Mouse (Mus musculus) activated CD4-positive, CD25-positive, alpha-beta regulatory T cell, adult 4 months (primary cell): ENCODE results near the gene Arih2. TPM values are rescaled to one million over a fixed set of nuclear protein-coding genes. Genes with fewer than 3 reads are reported as not detected.

Source experiments
- ATAC-seq: one replicate; pipeline ENCODE4 v1.8.0; 2017
- polyA plus RNA-seq, 2 experiments: library from polyadenylated mRNA; unstranded; fragments of 100-300 nt; shearing (Covaris generic); gene quantifications; one replicate each; pipeline ENCODE4 v1.2.1; 2017

Arih2 gene
- polyA plus RNA-seq, 2 experiments from 2014 or later: 44.6 to 46.2 TPM

DNA sequence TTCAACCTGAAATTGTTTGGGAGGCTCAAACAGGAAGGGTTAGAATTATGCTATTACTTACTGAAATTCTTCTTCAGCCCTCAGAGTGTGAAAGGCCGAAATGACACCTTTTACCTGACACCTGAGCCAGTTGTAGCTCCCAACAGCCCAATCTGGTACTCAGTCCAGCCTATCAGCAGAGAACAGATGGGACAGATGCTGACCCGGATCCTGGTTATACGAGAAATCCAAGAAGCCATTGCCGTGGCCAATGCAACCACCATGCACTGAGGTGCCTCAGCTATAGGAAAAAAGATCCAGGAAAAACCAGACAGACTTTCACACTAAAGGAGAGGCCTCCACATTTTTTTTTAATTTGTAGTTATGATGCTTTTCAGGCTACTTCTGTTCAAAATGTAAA is 90.0 kb downstream of the Arih2 start:
- no peak for ATAC-seq

Other genes with a start within 250 kb of the Arih2 start
- not detected for gene Ccdc36, start 220.9 kb downstream of the Arih2 start, polyA plus RNA-seq
- gene BC048562, start 212.9 kb downstream of the Arih2 start, polyA plus RNA-seq: not detected
- 10 to 100 TPM; 22.5 to 31.5 TPM for gene Ccdc71, start 188.9 kb downstream of the Arih2 start, polyA plus RNA-seq
- 1 to 10 TPM; 1.6 to 2.1 TPM for gene Klhdc8b, start 187.8 kb downstream of the Arih2 start, polyA plus RNA-seq
- gene Lamb2, start 169.7 kb downstream of the Arih2 start, polyA plus RNA-seq: under 1 TPM; 0.15 to 0.25 TPM
- gene Usp19, start 158.8 kb downstream of the Arih2 start, polyA plus RNA-seq: 10 to 100 TPM; 14.6 to 18.3 TPM
- gene Qars, start 141.7 kb downstream of the Arih2 start, polyA plus RNA-seq: 100 to 1,000 TPM; 131 to 141 TPM
- 10 to 100 TPM; 71.0 to 77.8 TPM for gene Qrich1, start 132.6 kb downstream of the Arih2 start, polyA plus RNA-seq
- 100 to 1,000 TPM; 126 to 172 TPM for gene Impdh2, start 89.1 kb downstream of the Arih2 start, polyA plus RNA-seq
- gene Ndufaf3, start 82.0 kb downstream of the Arih2 start, polyA plus RNA-seq: 10 to 100 TPM; 58.2 to 74.6 TPM
- 10 to 100 TPM; 46.1 to 77.0 TPM for gene Dalrd3, start 79.5 kb downstream of the Arih2 start, polyA plus RNA-seq
- gene Wdr6, start 70.6 kb downstream of the Arih2 start, polyA plus RNA-seq: 10 to 100 TPM; 18.8 to 42.4 TPM
- 1 to 10 TPM; 5.1 to 9.0 TPM for gene P4htm, start 51.7 kb downstream of the Arih2 start, polyA plus RNA-seq
- 10 to 100 TPM; 36.2 to 41.8 TPM for gene Slc25a20, start 12.7 kb upstream of the Arih2 start, polyA plus RNA-seq
- gene Prkar2a, start 39.9 kb upstream of the Arih2 start, polyA plus RNA-seq: 1 to 10 TPM; 4.0 to 5.4 TPM
- 10 to 100 TPM; 13.2 to 15.8 TPM for gene Ip6k2, start 134.4 kb upstream of the Arih2 start, polyA plus RNA-seq
- gene Nckipsd, start 159.0 kb upstream of the Arih2 start, polyA plus RNA-seq: 1 to 10 TPM; 3.9 to 7.3 TPM
- gene Celsr3, start 176.9 kb upstream of the Arih2 start, polyA plus RNA-seq: not detected
- 1 to 10 TPM; 6.0 to 9.3 TPM for gene Slc26a6, start 203.9 kb upstream of the Arih2 start, polyA plus RNA-seq